In the genomic region with DNA sequence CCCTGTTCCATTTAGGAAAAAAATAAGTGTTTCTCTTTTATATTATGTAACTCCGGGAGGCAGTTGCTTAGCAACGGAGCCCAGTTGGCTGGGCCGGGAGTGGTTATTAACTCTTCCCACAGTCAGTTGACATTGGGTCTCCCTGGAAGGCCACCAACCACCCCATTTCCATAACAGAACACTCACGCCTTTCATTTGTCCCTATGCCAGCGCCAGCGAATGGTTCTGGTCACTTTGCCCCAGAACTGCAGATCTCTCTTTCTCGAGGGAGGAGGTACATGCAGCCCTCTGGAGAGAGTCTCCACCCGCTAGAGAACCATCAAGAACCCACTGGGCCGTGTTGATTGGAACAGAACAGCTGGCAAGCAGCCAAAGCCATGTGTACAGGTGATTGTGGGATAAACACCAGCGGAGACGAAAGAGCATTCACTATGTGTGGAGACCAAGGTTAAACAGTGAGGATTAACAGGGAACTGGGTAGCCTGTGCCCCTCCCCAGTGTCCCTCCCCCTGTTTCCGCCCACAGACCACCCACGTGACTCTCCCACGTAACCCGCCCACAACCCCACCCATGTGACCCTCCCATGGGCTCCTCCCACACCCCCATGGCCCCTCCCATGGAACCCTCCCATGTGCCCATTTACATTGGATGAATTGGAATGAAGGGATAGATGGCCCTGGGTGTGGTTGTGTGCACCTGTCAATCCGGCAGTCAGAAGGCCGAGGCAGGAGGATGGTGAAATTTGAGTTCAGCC, we compare ENCODE assay signal across 9 mouse cellular contexts. TPM values are rescaled to one million over a fixed set of nuclear protein-coding genes. Genes with fewer than 3 reads are reported as not detected.
DNase-seq lines count a peak whose midpoint lies in the region; ATAC-seq and TF ChIP-seq lines count a peak whose summit lies in the region.
"Had no signal": no experiment of that assay in that cellular context is flagged by ENCODE, and none has a peak within 500 bp of the region (broad histone marks: within the 10 kb centered on the region; RNA-seq: fewer than 3 reads in every experiment).

No protein-coding gene starts in this region.

- H3K4me2 ChIP-seq in neural tube, embryonic 14.5 days (ENCODE audit: low read depth, low read length), result peak overlapping the region; percentile 24; the same call in 1 of the 2 replicates
- H3K4me2 ChIP-seq in intestine, embryonic 15.5 days (replicated peaks), result no peak overlapping the region
- H3K4me2 ChIP-seq: heart, embryonic 15.5 days had no signal

- H3K9ac ChIP-seq in neural tube, embryonic 14.5 days (replicated peaks; ENCODE audit: low read depth, low read length), result no peak overlapping the region
- H3K9ac ChIP-seq in intestine, embryonic 15.5 days, result no peak overlapping the region
- H3K9ac ChIP-seq: heart, embryonic 15.5 days had no signal

- ATAC-seq in neural tube, embryonic 14.5 days (ENCODE audit: low read depth), result peak; percentile 66
- no peak for ATAC-seq in intestine, embryonic 15.5 days

- peaks cover 51% of the 10 kb centered on the region for H3K4me1 ChIP-seq in hindbrain, embryonic 10.5 days (replicated peaks)
- peaks cover 50% of the 10 kb centered on the region for H3K4me1 ChIP-seq in neural tube, embryonic 14.5 days (ENCODE audit: control insufficient read depth, insufficient read depth, low read length)
- H3K4me1 ChIP-seq in intestine, embryonic 15.5 days (replicated peaks), result peaks cover 5% of the 10 kb centered on the region; the same call in 1 of the 2 replicates

- peak; percentile 96 for DNase-seq in ES-CJ7 (ENCODE audit: low read depth, low spot score)
- DNase-seq in cerebellum, adult 11 months, result peak; percentile 65
- peak; percentile 43 for DNase-seq in hindbrain, embryonic 10.5 days (ENCODE audit: low spot score)
- DNase-seq in left cerebral cortex, adult 2 months (ENCODE audit: extremely low spot score in 1 of 2, low spot score in 2 of 2), result peak; percentile 69 to 77
- DNase-seq in gastrocnemius, adult 2 months, result no peak
- no peak for DNase-seq in retina, postnatal 1 day

- 60% methylated on average over 17 of the region's 17 CpGs for WGBS in hindbrain, embryonic 10.5 days
- 28% methylated on average over 17 of the region's 17 CpGs for WGBS in neural tube, embryonic 14.5 days
- 50% methylated on average over 17 of the region's 17 CpGs for WGBS in intestine, embryonic 15.5 days

- H3K9me3 ChIP-seq in hindbrain, embryonic 10.5 days, result no peaks in the 10 kb centered on the region
- no peaks in the 10 kb centered on the region for H3K9me3 ChIP-seq in neural tube, embryonic 14.5 days (ENCODE audit: control insufficient read depth, low read length)
- no peaks in the 10 kb centered on the region for H3K9me3 ChIP-seq in intestine, embryonic 15.5 days
- H3K9me3 ChIP-seq: heart, embryonic 15.5 days had no signal

- H3K27me3 ChIP-seq in hindbrain, embryonic 10.5 days (ENCODE audit: insufficient read depth, poor library complexity, severe bottlenecking), result peaks cover 4% of the 10 kb centered on the region; the same call in 1 of the 2 replicates
- H3K27me3 ChIP-seq in neural tube, embryonic 14.5 days (ENCODE audit: control insufficient read depth, insufficient read depth, low read length), result no peaks in the 10 kb centered on the region
- H3K27me3 ChIP-seq in intestine, embryonic 15.5 days (replicated peaks), result no peaks in the 10 kb centered on the region

- no peaks in the 10 kb centered on the region for H3K36me3 ChIP-seq in hindbrain, embryonic 10.5 days
- H3K36me3 ChIP-seq in neural tube, embryonic 14.5 days (ENCODE audit: control insufficient read depth, insufficient read depth, low read length), result no peaks in the 10 kb centered on the region
- no peaks in the 10 kb centered on the region for H3K36me3 ChIP-seq in intestine, embryonic 15.5 days
- H3K36me3 ChIP-seq: heart, embryonic 15.5 days had no signal

- peak overlapping the region; percentile 72 for H3K27ac ChIP-seq in hindbrain, embryonic 10.5 days
- H3K27ac ChIP-seq in left cerebral cortex, adult 2 months, result peak overlapping the region; percentile 96
- peak overlapping the region; percentile 69 for H3K27ac ChIP-seq in neural tube, embryonic 14.5 days (ENCODE audit: low read depth, low read length)
- no peak overlapping the region for H3K27ac ChIP-seq in intestine, embryonic 15.5 days
- H3K27ac ChIP-seq in gastrocnemius, adult 2 months, result no peak overlapping the region
- H3K27ac ChIP-seq: heart, embryonic 15.5 days had no signal

- intact Hi-C loops in left cerebral cortex, adult 2 months (cut with DNase I), result no loop called here
- intact Hi-C loops in gastrocnemius, adult 2 months (cut with DNase I), result no loop called here

- no peak for TF ChIP-seq CTCF in left cerebral cortex, adult 2 months (IDR thresholded peaks at IDR 0.05)
- no peak for TF ChIP-seq CTCF in gastrocnemius, adult 2 months (IDR thresholded peaks at IDR 0.05)

- no peak overlapping the region for H3K4me3 ChIP-seq in hindbrain, embryonic 10.5 days
- 0 out of 2 replicates have a peak overlapping the region, but pooled peaks have one; percentile 2 for H3K4me3 ChIP-seq in left cerebral cortex, adult 2 months
- H3K4me3 ChIP-seq in neural tube, embryonic 14.5 days (ENCODE audit: low read depth, low read length), result no peak overlapping the region
- H3K4me3 ChIP-seq in intestine, embryonic 15.5 days (replicated peaks), result no peak overlapping the region
- no peak overlapping the region for H3K4me3 ChIP-seq in gastrocnemius, adult 2 months
- H3K4me3 ChIP-seq: heart, embryonic 15.5 days had no signal

RNA-seq across cellular contexts. Expression of a gene that starts 24.8 kb away (rescaled TPM):
- polyA plus RNA-seq in hindbrain, embryonic 10.5 days (2016; fragmentation: Nextera tagmentation; extraction: Ambion mirVana), result 1.4 and 6.0 TPM in 2 replicates
- total RNA-seq in left cerebral cortex, adult 2 months (2021), result 100 to 1,000 TPM; 174 to 177 TPM
- polyA plus RNA-seq in neural tube, embryonic 14.5 days (2014; fragmentation: Nextera tagmentation; extraction: Ambion mirVana), result 27.6 and 30.4 TPM in 2 replicates
- 1.8 and 2.0 TPM in 2 replicates for polyA plus RNA-seq in intestine, embryonic 15.5 days (2015; fragmentation: Nextera tagmentation; extraction: Ambion mirVana)
- not detected for total RNA-seq in gastrocnemius, adult 2 months (2021)

Comparison
In these comparisons a context has a peak if more than half of its experiments do, and no peak if none do; other contexts are left out.
1. DNase-seq: peak in ES-CJ7 (single experiment), cerebellum, adult 11 months (single experiment), hindbrain, embryonic 10.5 days (single experiment) and left cerebral cortex, adult 2 months (2 of 2); none in gastrocnemius, adult 2 months (single experiment) and retina, postnatal 1 day (single experiment).
2. H3K27ac ChIP-seq: peak in hindbrain, embryonic 10.5 days (single experiment), left cerebral cortex, adult 2 months (single experiment) and neural tube, embryonic 14.5 days (single experiment); none in intestine, embryonic 15.5 days (single experiment) and gastrocnemius, adult 2 months (single experiment).